Mouse (Mus musculus) natural killer cell, adult 2 months (primary cell): Measurements from ENCODE around the gene Aqp1.
A peak's percentile ranks its signal among the peaks of the same experiment; 100 is the strongest.

ENCODE experiments used
- DNase-seq, 2 experiments: peaks; one replicate each; pipeline ENCODE4 v3.0.0; 2022; ENCODE audit warnings: low spot score in 2 of 2

The Aqp1 gene

GRCm38 (mm10) chr6:55356976-55357635 is 20.9 kb downstream of the Aqp1 start:
- no peak for DNase-seq

- no peak for DNase-seq
These were observed 21.4 kb downstream of the Aqp1 start for GRCm38 (mm10) chr6:55357636-55358031.

- no peak for DNase-seq
These were observed 22.5 kb downstream of the Aqp1 start for GRCm38 (mm10) chr6:55358731-55359143.

- DNase-seq: no peak
These were observed 26.4 kb downstream of the Aqp1 start for GRCm38 (mm10) chr6:55362663-55363062.

GRCm38 (mm10) chr6:55367126-55367525 is 30.9 kb downstream of the Aqp1 start:
- no peak for DNase-seq

- DNase-seq: no peak
These were observed 34.6 kb downstream of the Aqp1 start for GRCm38 (mm10) chr6:55370831-55371230.

GRCm38 (mm10) chr6:55376076-55376475 is 39.8 kb downstream of the Aqp1 start, which contains the start of gene Ghrhr:
Gene Ghrhr, plus strand, starts transcription at chr6:55376295.
- no peak for DNase-seq

GRCm38 (mm10) chr6:55376511-55376910 is 40.3 kb downstream of the Aqp1 start:
- no peak for DNase-seq

- DNase-seq: no peak
These were observed 41.2 kb downstream of the Aqp1 start for GRCm38 (mm10) chr6:55377461-55377860.

- no peak for DNase-seq
These were observed 43.6 kb downstream of the Aqp1 start for GRCm38 (mm10) chr6:55379641-55380335.

- no peak for DNase-seq
These were observed 45.7 kb downstream of the Aqp1 start for GRCm38 (mm10) chr6:55381966-55382365.

- DNase-seq: peak; percentile 6 to 26
These were observed 47.7 kb downstream of the Aqp1 start for GRCm38 (mm10) chr6:55383897-55384296.

GRCm38 (mm10) chr6:55384356-55384951 is 48.2 kb downstream of the Aqp1 start:
- DNase-seq: no peak

- no peak for DNase-seq
These were observed 52.4 kb downstream of the Aqp1 start for GRCm38 (mm10) chr6:55388546-55389169.

- no peak for DNase-seq
These were observed 53.1 kb downstream of the Aqp1 start for GRCm38 (mm10) chr6:55389321-55389720.

GRCm38 (mm10) chr6:55391814-55392213 is 55.6 kb downstream of the Aqp1 start:
- DNase-seq: no peak

GRCm38 (mm10) chr6:55392453-55392852 is 56.2 kb downstream of the Aqp1 start:
- DNase-seq: peak in 1 of 2 experiments; percentile 4

- no peak for DNase-seq
These were observed 58.6 kb downstream of the Aqp1 start for GRCm38 (mm10) chr6:55394854-55395253.

- no peak for DNase-seq
These were observed 59.9 kb downstream of the Aqp1 start for GRCm38 (mm10) chr6:55396176-55396575.

GRCm38 (mm10) chr6:55396622-55397041 is 60.4 kb downstream of the Aqp1 start:
- no peak for DNase-seq
